Comparison of ENCODE assay signal across 8 mouse cellular contexts in the genomic region with DNA sequence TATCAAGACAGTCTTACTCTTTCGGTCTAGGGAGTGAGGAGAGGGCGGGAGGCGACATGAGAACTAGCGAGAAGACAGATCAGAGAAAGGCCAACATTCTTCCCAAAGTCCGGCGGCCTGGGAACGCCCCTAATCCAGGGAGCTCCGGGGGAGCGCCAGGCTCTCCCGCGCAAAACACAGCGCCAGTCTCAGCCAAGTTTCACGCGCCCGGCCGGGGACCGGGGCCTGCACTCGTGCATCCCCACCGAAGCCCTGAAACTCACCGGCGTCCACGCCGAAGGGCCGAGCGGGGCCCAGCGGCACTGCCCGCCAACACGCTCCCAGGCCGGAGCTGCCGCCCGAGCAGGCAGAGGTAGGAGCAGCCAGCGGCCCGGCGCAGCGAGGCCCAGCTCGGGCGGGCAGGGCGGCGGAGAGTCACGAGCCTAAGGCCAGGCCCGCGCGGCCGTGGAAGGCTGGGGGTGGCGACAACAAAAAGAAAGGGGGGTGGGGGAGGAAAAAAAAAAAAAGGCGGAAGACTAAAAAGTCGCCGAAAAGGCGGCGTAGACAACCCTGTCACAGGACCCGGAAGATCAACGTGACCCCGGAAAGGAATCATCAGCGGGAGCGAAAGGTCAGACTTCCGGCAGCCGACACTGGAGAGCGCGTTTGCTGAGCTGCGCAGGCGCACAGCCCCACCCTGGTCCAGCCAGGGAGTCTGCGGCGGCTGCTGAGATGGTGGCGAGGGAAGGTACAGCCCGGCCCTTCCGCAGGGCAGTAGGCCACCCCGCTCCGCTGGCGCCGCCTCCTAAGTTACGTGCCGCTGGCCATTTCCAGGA. TPM values are rescaled to one million over a fixed set of nuclear protein-coding genes. Genes with fewer than 3 reads are reported as not detected.
DNase-seq lines count a peak whose midpoint lies in the region; ATAC-seq and TF ChIP-seq lines count a peak whose summit lies in the region.

A gene (minus strand): TSS at position 555 of the 815 bp plus-strand sequence.

- TF ChIP-seq EP300 in lung, postnatal 0 days (IDR thresholded peaks at IDR 0.05): peak; percentile 35; the same call in 1 of the 2 replicates

- H3K36me3 ChIP-seq in hindbrain, embryonic 10.5 days: peaks cover 3% of the 10 kb centered on the region; the same call in 1 of the 2 replicates
- H3K36me3 ChIP-seq in lung, postnatal 0 days (ENCODE audit: insufficient read depth, low read length): no peaks in the 10 kb centered on the region

- no peaks in the 10 kb centered on the region for H3K9me3 ChIP-seq in hindbrain, embryonic 10.5 days
- no peaks in the 10 kb centered on the region for H3K9me3 ChIP-seq in lung, postnatal 0 days (ENCODE audit: low read length)

- no peak; the same call in 1 of the 2 replicates for TF ChIP-seq CTCF in lung, postnatal 0 days (IDR thresholded peaks at IDR 0.05)

- H3K4me2 ChIP-seq in lung, postnatal 0 days (replicated peaks; ENCODE audit: low read depth, low read length): peak within 1 kb of the TSS; percentile 65

- peak within 1 kb of the TSS; percentile 98 for H3K27ac ChIP-seq in hindbrain, embryonic 10.5 days
- H3K27ac ChIP-seq in lung, postnatal 0 days (ENCODE audit: low read length): peak within 1 kb of the TSS; percentile 97

- peaks cover 21% of the 10 kb centered on the region for H3K4me1 ChIP-seq in hindbrain, embryonic 10.5 days (replicated peaks)
- H3K4me1 ChIP-seq in lung, postnatal 0 days (ENCODE audit: insufficient read depth, low read depth, low read length): no peaks in the 10 kb centered on the region; the same call in 1 of the 2 replicates

- peak; percentile 98 for DNase-seq in MN1 (ENCODE audit: low spot score)
- peak; percentile 93 for DNase-seq in cerebellum, adult 9-10 months
- DNase-seq in hindbrain, embryonic 10.5 days (ENCODE audit: low spot score): peak; percentile 95
- DNase-seq in layer of hippocampus, adult 9-11 months: peak; percentile 96
- peak; percentile 98 for DNase-seq in lung, postnatal 0 days (ENCODE audit: low spot score)
- peak; percentile 82 for DNase-seq in ovary, postnatal 14 days (ENCODE audit: low spot score)
- peak; percentile 94 for DNase-seq in thymus, postnatal 14 days

- WGBS in hindbrain, embryonic 10.5 days: under 1% methylated on average over 72 of the region's 72 CpGs
- under 1% methylated on average over 69 of the region's 72 CpGs for WGBS in lung, postnatal 0 days

- ATAC-seq in frontal cortex, adult (ENCODE audit: low TSS enrichment): peak; percentile 99
- ATAC-seq in lung, postnatal 0 days: peak; percentile 99

- H3K9ac ChIP-seq in lung, postnatal 0 days (replicated peaks; ENCODE audit: low read depth): peak within 1 kb of the TSS; percentile 96

- peak within 1 kb of the TSS; percentile 97 for H3K4me3 ChIP-seq in hindbrain, embryonic 10.5 days
- H3K4me3 ChIP-seq in lung, postnatal 0 days (ENCODE audit: low read depth, low read length): peak within 1 kb of the TSS; percentile 75

- no peaks in the 10 kb centered on the region for H3K27me3 ChIP-seq in hindbrain, embryonic 10.5 days (ENCODE audit: insufficient read depth, poor library complexity, severe bottlenecking)
- no peaks in the 10 kb centered on the region for H3K27me3 ChIP-seq in lung, postnatal 0 days (replicated peaks; ENCODE audit: insufficient read depth, low read length)

RNA-seq across cellular contexts. Expression of the gene that starts here (rescaled TPM):
- polyA plus RNA-seq in hindbrain, embryonic 10.5 days (2016; fragmentation: Nextera tagmentation; extraction: Ambion mirVana): 55.5 and 60.5 TPM in 2 replicates
- polyA plus RNA-seq in lung, postnatal 0 days (2015; fragmentation: Nextera tagmentation; extraction: Ambion mirVana): 34.4 and 35.2 TPM in 2 replicates

Comparison
In these comparisons a context has a peak if more than half of its experiments do, and no peak if none do; other contexts are left out.
1. Peak in every context shown above with its lines: DNase-seq, ATAC-seq, H3K4me3 ChIP-seq and H3K27ac ChIP-seq.